Mouse (Mus musculus): ENCODE measurements around the gene Hrh2. TPM values are rescaled to one million over a fixed set of nuclear protein-coding genes. Genes with fewer than 3 reads are reported as not detected.

The Hrh2 gene
- total RNA-seq, 2 experiments from 2014 or later = 4.8 to 5.7 TPM

GRCm38 (mm10) chr13:54215777-54216316 is 23.9 kb downstream of the Hrh2 start:
- no peak for DNase-seq (ENCODE audit: low spot score in 2 of 2)

GRCm38 (mm10) chr13:54218341-54218740 is 26.4 kb downstream of the Hrh2 start:
- no peak for DNase-seq (ENCODE audit: low spot score in 2 of 2)

- DNase-seq (ENCODE audit: low spot score in 2 of 2) = no peak
These were observed 29.8 kb downstream of the Hrh2 start for GRCm38 (mm10) chr13:54221631-54222179.

GRCm38 (mm10) chr13:54222921-54223769 is 31.2 kb downstream of the Hrh2 start:
- DNase-seq (ENCODE audit: low spot score in 2 of 2) = no peak

GRCm38 (mm10) chr13:54227916-54228483 is 36.1 kb downstream of the Hrh2 start:
- peak; percentile 51 to 75 for DNase-seq (ENCODE audit: low spot score in 2 of 2)

- DNase-seq (ENCODE audit: low spot score in 2 of 2) = no peak
These were observed 38.2 kb downstream of the Hrh2 start for GRCm38 (mm10) chr13:54230081-54230480.

- no peak for DNase-seq (ENCODE audit: low spot score in 2 of 2)
These were observed 39.9 kb downstream of the Hrh2 start for GRCm38 (mm10) chr13:54231868-54232267.

GRCm38 (mm10) chr13:54237512-54237911 is 45.6 kb downstream of the Hrh2 start:
- DNase-seq (ENCODE audit: low spot score in 2 of 2) = no peak

- no peak for DNase-seq (ENCODE audit: low spot score in 2 of 2)
These were observed 46.8 kb downstream of the Hrh2 start for GRCm38 (mm10) chr13:54238585-54239323.

- DNase-seq (ENCODE audit: low spot score in 2 of 2) = no peak
These were observed 50.5 kb downstream of the Hrh2 start for GRCm38 (mm10) chr13:54242380-54242779.

GRCm38 (mm10) chr13:54245204-54245603 is 53.3 kb downstream of the Hrh2 start:
- DNase-seq (ENCODE audit: low spot score in 2 of 2) = no peak

- peak; percentile 84 to 91 for DNase-seq (ENCODE audit: low spot score in 2 of 2)
These were observed 55.6 kb downstream of the Hrh2 start for GRCm38 (mm10) chr13:54247545-54247944.

GRCm38 (mm10) chr13:54248436-54248995 is 56.6 kb downstream of the Hrh2 start:
- DNase-seq (ENCODE audit: low spot score in 2 of 2) = no peak

GRCm38 (mm10) chr13:54249007-54249406 is 57.1 kb downstream of the Hrh2 start:
- no peak for DNase-seq (ENCODE audit: low spot score in 2 of 2)

GRCm38 (mm10) chr13:54250346-54250745 is 58.4 kb downstream of the Hrh2 start:
- DNase-seq (ENCODE audit: low spot score in 2 of 2) = no peak

GRCm38 (mm10) chr13:54251541-54252225 is 59.8 kb downstream of the Hrh2 start:
- DNase-seq (ENCODE audit: low spot score in 2 of 2) = no peak

- no peak for DNase-seq (ENCODE audit: low spot score in 2 of 2)
These were observed 65.8 kb downstream of the Hrh2 start for GRCm38 (mm10) chr13:54257580-54258223.

- no peak for DNase-seq (ENCODE audit: low spot score in 2 of 2)
These were observed 66.4 kb downstream of the Hrh2 start for GRCm38 (mm10) chr13:54258231-54258743.

GRCm38 (mm10) chr13:54260318-54260717 is 68.4 kb downstream of the Hrh2 start:
- DNase-seq (ENCODE audit: low spot score in 2 of 2) = no peak

Measured in layer of hippocampus, postnatal 14 days (tissue).